Mouse (Mus musculus) liver (tissue): Measurements from ENCODE around the gene Uqcrc2.

Source experiments
- DNase-seq: peaks from one replicate; pipeline ENCODE4 v3.0.0-alpha.2; 2020; ENCODE audit warnings: mixed read lengths

The Uqcrc2 gene

GRCm38 (mm10) chr7:120693831-120694375 is 58.9 kb downstream of the Uqcrc2 start:
- DNase-seq = no peak

GRCm38 (mm10) chr7:120695196-120695595 is 60.2 kb downstream of the Uqcrc2 start:
- DNase-seq = no peak

- DNase-seq = no peak
Measured at GRCm38 (mm10) chr7:120695641-120696040, 60.7 kb downstream of the Uqcrc2 start.

GRCm38 (mm10) chr7:120696331-120696730 is 61.4 kb downstream of the Uqcrc2 start:
- no peak for DNase-seq

GRCm38 (mm10) chr7:120699586-120699985 is 64.6 kb downstream of the Uqcrc2 start:
- DNase-seq = no peak

- DNase-seq = no peak
Measured at GRCm38 (mm10) chr7:120703888-120704287, 68.9 kb downstream of the Uqcrc2 start.
